Mouse (Mus musculus) urinary bladder, postnatal 25 days (tissue): ENCODE results near the gene Ptpn3.

Experiments
- DNase-seq: peaks from one replicate; pipeline ENCODE4 v3.0.0; 2022; ENCODE audit warnings: low spot score

Gene Ptpn3

DNA sequence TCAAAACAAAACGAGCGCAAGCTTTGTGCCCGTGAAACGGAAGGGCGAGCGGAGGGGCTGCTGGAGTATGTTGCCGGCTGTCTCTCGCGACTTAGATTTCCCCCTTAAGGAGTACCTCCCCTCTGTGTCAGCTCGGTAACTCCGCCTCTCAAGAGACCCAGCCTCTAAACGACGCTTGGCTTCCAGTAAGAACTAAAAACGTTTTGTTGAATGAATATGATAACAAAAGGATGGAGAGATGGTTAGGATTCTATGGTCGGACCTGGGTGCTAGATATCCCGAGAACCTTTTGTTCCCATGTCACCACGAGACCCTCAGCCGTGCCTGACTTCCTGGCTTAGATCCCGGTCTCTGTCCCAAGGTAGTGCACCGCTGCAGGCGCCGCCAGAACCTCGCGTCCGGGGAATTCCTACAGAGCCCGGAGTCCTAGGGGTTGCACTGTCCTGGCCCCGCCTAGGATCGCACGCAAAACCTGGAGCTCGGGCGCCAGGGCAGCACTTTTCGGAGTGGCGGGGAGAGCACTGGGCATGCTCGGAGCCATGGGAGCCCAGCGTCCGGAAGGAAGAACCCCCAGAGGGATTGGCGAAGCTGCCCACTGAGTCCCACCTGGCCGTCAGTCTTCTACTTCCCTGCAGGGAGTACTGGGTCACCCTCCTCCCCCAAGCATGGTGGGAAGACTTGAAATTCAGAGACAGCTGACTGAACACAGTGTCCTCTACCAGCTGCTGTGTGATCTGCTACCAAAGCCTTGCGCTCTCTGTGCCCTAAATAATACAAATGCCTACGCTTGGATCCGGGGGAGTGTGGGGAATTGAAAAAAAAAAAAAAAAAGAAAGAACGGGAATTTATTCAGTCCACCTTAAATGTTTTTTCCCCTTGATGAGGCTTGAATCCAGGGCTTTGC, at the start of gene Ptpn3:
TSS of gene Ptpn3 (minus strand) at position 428 of the 904 bp plus-strand sequence.
- peak; percentile 76 for DNase-seq

DNA sequence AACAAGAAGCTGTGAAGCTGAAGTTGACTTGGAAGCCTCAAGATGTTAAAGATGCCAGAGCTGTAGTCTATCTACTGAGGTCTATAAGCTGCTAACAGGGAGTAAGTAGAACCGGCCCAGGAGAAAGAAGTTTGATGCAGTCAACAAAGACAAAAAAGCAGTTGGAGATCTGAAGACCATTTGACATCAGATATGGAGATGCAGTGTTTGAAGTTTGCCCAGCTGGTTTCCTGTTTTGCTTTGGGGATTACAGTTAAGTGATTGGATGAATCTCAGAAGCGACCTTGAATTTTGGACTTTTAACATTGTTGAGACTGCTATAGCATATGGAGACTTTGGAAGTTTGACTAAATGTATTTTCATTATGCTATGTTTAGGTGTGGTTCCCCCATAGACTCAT, 48.9 kb upstream of the Ptpn3 start:
- no peak for DNase-seq

DNA sequence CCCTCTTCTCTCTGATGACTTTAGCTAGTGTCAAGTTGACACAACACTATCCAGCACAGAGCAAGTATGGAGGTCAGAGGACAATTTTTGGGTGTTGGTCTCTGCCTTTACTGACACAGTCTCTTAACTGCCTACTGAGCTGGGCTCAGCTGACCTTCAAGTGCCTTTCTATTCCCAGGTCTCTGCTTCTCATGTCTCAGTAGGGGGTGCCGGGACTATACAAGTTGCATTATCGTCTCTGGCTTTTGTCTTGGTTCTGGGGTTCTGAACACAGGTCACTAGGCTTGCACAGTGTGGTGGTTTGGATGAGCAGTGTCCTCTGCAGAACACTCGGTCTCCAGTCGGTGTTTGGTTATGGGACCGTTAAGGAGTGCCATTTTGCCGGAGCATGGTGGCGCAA, 42.4 kb upstream of the Ptpn3 start:
- no peak for DNase-seq

DNA sequence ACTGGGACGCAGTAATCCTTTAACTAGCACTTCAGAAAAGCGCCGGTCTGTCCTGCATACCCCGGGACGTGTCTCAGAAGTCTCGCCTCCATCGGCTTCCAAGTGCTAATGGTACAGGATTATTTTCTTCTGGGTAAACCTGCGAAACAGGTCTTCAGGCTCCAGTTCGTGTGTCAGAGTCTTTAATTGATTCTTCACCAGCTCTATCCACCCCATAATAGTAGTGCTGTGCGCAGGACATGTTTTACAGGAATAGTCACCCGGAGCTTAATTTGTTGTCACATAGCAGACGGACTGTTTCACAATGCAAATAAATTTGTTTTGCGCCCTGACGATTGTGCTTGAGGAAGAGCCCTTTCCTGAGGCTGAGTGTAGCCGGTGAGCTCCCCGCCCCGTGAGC, 37.3 kb upstream of the Ptpn3 start:
- DNase-seq: peak; percentile 19

DNA sequence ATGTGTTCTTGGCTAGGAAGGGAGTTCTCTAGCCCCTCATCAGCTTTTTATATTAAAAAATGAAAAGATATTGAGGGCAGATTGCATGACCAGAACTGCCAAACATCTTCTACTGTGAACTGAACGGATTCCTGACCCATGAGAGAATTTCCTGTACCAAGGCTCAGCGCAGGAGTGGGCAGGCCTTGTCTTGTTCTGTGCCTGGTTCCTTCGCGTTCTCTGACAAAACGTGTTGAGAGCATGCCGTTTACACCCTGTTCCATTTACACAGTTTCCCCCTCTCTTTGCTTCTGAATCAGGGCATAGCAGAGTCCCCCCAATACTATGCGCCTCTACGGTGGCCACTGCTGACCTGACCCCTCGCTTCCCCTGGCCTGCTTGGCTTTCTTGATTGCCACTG, 36.4 kb upstream of the Ptpn3 start:
- DNase-seq: peak; percentile 26

DNA sequence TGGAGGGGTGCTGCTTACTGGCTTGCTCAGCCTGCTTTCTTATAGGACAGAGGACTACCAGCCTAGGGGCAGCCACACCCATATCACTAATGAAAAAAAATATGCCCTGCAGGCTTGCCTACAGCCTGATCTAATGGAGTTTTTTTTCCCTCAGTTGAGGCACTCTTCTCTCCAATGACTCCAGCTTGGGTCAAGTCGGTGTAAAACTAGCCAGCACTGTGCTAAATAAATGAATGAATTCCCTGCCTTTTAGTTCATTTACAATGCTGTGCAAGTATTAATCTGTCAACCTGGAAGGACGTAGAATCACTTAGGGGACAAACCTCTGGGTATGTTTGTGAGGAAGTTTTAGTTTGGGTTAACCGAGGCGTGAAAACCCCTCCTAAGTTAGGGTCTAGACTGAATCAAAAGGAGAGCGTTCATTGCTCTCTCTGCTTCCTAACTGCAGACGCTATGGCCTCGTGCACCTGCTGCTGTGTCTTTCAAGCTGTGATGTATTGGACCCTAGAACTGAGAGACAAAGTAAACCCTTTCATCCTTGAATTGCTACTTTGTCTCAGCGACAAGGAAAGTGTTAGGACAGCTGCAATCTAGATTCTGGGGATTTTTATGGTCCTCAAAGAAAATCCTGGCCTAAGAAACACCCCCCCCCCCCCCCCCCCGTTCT, 33.5 kb upstream of the Ptpn3 start:
- DNase-seq: no peak

DNA sequence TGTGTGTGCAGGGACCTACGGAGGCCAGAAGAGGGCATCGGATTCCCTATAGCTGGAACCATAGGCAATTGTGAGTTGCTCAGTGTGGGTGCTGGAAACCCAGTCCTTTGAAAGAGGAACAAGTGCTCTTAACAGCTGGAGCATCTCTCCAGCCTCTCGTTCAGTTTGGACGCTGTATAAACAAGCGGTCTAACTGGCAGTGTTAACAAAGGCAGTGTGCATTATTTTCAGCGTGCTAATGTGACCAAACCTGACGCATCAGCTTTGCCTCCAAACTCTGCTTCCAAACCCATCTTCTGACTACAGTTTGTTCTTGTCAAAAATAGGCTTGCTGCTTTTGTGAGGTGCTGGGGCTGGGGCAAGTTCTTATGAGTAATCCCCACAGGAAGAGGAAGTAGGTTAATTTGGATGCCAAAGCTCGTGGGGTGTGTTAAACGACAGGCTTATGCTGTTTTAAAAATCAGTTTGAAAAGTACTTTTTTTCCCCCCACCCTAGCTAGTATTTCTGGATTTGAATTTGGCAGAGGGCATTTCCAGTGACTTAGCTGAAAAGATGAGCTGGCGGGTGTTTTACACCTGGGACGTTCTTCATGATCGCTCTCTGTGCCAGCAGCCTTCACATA, 32.4 kb upstream of the Ptpn3 start:
- DNase-seq: no peak

DNA sequence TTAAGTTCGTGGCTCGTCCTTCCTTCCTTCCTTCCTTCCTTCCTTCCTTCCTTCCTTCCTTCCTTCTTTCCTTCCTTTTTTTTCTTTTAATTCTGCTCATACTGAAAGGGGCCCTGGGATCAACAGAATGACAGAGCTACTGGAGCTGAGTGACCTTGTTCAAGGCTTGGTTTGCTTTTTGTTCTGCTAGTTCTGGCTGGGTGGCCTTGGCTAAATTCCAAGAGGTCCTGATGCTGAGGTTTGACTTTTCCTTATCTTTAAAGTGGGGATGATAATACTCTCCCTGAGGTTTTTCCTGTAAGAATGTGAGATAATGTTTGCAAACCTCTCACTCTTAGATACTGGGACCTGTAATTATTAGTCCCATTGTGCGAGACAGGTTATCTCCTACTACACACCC, 30.9 kb upstream of the Ptpn3 start:
- no peak for DNase-seq

DNA sequence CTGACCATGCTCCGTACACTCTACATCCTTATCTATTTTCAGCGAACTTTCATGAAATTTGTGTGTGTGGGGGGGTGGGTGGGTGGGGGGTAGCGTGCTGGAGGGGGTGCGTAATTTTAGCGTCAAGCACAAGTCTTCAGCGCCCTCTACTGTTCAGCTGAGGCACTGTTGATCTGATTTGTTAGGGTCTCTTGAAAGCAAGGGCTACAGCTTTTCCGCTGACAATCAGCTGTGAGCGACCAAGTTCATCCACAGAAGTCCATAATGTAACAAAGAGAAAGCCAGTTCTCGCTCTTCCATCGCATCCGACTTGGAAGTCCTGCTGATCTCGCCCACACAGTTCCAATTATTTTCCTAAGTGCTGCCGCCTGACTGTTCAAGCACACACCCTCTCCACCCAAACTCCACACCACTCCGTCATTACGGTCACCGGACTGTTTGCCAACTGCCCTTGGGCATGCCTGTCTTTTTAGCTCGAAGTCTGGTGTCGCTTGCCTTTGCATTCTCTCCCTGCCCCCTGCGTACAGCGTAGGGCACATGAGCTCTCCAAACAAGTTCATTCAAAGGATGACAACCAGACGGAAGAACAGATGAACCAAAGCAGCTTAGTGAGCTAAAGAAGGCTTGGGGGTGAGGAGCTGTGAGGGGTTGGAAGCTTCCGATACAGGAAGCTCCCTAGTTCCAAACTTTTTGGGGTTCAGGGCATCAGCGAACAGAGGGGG, 19.1 kb upstream of the Ptpn3 start:
- no peak for DNase-seq

DNA sequence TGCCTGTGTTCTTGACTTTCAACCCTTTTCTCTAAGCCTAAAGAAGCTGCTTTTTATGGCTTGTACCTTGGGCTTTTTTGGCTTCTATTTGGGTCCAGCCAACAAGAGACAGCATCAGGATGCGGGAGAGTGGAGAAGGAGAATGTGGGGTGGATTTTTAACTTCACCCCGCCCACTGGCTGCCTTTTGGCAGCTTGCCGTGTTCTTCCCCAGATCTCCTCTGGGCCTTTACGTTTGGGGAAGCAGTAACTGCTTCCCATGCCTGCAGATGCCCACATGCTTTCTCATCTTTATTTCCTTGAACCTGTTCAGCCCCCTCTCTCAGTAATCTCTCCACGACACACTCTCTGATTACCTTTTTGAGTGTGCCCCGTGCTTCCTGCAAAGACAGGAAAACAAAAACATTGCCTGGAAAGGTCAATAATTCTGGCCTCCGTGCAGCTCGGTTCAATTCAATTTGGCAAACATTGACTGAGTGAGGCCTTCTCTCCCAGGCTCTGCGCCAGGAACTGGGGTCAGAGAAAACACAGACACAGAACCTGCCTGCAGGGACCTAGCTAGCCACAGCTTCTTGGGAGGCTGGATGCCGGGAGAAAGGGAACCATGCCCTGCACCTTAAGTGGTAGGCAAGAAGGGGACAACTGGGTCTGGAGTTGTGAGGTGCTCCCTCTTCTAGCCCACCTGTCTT, 17.0 kb upstream of the Ptpn3 start:
- DNase-seq: no peak

DNA sequence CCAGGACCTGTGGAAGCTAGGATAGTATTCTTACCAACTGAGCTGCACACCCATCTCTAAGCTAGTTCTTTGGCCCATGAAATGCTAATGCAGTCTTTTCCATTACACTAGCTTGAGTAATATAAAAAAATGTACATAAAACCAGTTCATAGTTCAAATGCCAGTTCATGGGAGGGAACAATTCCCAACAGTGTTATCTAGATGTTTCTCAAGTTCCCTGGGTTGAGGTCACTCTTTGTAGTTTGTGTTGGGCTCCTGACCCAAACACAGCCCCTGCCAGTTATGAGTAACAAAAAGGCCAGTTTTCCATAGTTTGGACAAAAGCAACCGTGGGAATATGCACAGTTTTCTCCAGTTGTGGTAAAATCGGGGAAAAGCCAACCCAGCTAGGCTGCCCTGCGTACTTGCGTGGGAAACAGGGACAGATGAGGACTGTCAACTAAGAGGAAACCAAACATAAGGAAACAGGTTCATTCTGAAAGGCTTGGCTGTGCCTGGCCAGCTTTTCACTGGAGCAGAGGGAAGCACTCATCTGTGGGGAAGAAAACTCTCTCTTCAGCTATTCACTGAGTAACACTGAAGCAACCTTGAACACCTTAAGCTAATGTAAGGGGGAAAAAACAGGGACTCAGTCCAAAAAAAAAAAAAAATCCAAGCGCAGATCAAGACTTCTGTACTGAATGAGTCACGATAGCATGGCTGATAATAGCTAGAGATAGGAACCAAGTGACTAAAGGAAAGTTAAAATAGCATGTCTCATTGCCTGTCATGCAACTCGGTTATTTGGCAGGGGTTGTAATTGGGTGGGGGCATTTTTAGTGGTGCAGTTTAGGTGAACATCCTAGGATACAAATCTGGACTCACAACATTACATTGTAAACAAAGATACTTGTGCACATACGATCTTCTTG, 10.9 kb upstream of the Ptpn3 start:
- DNase-seq: no peak

DNA sequence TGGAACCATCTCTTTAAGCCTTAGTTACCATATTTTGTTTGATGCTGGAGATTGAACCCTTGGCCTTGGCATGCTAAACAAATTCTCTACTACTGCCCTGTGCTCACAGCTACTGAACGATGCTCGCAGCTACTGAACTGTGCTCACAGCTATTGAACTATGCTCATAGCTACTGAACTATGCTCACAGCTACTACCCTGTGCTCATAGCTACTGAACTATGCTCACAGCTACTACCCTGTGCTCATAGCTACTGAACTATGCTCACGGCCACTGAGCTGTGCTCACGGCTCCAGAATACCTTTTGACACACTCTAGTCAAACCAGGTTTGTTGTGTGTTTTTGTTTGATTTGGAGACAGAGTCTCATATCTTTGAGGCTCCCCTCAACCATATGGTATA, 10.1 kb upstream of the Ptpn3 start:
- no peak for DNase-seq

DNA sequence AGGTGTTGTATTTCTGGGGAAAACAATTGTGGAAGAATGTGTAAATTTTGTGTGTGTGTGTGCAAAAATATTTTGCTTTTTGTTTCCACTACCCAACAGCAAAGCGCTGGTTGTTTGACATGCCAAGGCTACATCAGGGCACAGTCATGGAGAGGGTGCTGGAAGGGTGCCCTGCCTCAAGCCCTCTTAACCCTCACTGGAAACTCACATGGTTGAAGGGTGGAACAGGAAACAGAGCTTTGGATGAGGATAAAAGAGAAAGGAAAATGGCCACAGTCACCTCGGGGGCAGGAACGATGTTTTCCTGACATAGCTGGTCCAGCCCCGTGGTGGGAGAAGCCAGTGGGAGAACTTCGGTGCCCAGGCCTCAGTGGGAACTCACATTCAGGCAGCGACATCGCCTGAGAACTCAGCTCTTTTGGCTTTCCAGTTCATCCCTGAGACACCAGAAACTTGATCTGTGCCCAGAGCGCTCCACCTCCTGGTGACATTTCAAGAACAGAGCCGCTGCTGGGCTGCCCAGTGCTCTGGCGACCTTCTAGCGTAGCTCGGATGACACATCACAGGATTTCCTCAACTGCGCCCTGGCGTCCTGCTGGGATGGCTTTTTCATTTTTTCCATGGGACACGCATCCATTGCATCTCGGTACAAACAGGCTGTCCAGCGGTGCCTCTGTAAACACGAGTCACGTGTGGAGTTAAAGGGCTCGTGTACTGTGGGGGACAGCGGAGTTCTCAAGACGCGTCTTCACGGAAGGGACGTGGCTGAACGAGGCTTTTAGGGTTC, 6.8 kb upstream of the Ptpn3 start:
- DNase-seq: no peak

DNA sequence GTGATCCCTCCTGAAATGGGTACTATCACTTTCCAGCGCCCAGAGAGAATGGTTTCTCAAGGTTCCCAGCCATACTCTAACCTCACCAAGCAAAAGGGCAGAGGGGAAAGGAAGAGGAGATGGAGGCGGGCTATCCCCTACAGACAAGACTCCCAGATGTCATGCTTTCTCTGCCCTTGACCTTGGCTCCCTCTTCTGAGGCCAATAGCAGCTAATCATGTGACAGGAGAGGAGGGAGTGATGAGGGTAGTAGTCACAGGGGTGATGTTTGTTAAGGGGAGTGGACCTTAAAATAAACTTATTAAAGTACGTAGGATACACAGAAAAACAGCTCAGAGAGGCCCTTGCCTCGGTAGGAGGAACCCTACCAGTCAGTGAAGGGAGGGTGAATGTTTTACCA, 6.1 kb upstream of the Ptpn3 start:
- DNase-seq: no peak

DNA sequence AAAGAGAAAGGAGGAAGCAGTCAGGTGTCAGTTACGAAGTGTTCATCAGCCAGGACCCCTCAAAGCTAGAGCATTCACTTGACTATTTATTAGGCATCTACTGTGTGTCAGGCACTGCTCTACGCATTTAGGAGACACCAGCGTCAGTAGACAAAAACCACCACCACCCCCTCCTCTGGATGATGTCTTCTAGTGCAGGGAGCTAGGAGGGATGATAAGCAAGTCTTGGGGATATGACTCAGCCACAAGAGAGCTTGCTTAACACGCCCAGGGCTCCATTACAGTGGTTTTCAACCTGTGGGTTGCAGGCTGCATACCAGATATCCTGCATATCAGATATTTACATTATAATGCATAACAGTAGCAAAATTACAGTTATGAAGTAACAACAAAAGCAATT, 4.6 kb upstream of the Ptpn3 start:
- no peak for DNase-seq

DNA sequence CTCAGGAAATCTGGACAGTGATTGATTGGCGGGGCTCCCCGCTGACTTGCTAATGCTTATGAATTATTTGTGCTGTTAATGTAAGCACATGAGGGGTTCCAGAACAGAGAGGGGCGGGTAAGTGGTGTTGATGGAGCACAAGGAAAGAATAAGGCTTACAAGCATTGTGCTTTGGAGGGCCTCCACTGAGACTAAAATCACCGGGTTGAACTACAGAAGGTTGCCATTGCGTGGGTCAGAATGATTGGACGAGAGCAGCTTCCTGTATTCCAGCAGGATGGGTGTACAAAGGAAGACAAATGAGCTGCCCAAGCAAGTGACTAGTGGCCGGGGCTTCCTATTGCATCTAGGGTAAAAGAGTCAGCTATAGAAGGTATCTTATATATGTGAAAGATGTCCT, 4.0 kb upstream of the Ptpn3 start:
- DNase-seq: no peak

DNA sequence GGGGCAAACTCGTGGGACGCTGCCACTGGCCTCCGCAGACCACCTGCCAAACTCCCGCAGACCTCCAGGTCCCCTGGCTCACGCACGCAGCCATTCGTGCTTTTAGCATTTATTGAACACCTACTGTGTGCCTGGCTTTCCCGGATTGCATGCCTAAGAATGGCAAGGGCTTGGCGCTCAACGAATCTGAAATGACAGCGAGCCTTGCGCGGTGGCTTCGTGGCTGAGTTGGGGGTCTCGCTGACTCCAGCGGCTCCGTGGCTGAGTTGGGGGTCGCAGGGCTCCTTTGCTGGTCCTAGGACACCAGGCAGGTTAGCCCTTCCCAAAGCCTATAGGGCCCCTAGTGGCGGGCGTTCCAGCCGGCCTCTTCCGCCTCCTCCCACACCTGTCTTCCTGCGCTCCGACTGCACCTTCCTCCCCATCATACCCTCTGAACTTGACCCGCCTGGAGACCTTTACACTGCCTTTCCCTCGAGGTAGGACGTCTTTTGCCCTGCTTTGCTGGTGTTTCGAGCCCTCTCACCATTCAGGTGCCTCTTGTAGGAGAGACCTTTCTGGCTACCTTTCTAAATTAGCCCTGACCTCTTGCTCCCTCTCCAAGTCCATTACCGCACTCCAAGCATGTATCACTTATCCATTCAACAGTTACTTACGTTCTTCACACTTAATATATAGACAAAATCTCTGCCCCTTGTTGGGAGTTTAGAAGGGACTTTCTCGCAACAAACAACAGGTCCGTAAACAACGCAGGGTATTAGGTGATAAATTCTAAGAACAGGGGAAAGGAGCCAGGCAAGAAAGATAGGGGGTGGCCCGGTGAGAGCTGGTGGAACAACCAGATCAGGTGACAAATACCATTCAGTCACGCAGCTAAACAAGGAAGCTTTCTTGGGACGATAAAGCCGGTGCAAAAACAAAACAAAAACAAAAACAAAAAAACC, 898 bp downstream of the Ptpn3 start:
- DNase-seq: peak; percentile 39

DNA sequence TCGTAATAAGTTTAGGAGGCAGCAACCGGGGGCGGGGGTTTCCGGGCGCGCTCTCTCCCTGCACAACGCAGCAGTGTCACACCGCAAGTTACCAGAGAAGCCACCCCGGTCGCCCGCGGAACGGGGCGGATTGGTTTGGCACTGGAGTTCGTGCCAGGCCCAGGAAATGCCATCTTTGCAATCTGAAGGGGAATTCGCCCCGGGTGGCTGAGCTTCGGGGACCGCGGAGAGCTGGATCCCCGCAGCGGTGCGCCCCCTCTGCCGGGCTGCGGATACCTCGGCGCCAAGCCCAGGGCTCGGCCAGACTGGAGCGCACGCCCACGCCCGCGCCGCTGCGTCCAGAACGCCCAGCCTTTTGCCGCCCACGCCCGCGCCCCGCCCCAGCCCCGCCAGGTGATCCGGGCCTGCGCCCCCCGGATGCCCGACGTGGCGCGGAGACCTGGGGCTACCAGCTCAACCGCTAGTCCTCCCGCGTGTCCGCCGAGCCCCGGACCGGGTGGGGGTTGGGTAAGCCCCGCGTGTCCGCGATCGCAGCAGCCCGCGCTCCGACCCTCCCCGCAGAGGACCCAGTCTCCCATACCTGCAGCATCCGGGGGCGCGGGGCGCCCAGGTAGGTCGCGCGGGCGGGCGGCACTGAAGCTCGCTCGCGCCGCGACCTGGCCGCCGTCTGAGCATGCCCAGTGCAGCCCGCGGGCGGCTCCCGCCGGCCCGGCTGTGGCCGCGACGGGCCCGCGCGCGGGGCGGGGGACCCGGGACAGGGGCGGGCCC, 1.8 kb downstream of the Ptpn3 start:
- peak; percentile 76 for DNase-seq
